Mouse (Mus musculus): ENCODE measurements around the gene Cutc.

Gene Cutc

DNA sequence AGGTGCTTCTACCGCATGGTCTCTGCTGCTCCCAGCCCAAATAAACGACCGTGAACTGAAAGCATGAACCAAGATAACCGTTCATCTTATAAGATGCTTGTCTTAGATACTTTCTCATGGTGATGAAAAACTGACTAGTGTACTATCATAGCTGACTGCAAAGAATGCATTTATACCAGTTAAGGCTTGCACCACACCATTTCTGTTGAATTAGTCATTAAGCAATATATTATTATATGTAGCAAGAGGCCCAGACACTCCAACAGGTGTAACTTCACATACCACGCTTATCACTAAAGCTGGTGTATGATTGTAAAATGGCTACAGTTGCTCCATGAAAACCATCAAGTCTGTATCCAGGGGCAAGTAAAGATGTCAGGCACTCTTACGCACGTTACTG is 37.0 kb downstream of the Cutc start:
- ATAC-seq (ENCODE audit: insufficient number of reproducible peaks, low FRiP score, low TSS enrichment) = no peak

DNA sequence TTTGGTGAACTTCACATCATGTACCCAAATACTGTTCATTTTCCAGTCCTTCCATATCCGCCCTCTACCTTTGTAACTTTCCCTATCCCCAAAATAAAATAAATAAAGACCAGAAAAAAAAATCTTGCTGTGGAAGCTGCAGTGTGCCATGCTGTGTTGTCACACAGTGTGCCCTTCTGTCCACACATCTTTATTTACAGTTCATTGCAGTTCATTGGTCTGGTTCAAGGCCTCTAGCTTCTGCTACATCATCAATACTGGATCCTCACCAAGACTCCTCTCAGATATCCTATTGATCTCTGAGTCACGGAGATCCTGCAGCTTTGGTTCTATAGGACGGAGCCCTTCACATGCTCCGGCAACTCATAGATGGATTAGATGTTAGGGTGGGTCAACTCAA is 39.7 kb downstream of the Cutc start:
- ATAC-seq (ENCODE audit: insufficient number of reproducible peaks, low FRiP score, low TSS enrichment) = no peak

DNA sequence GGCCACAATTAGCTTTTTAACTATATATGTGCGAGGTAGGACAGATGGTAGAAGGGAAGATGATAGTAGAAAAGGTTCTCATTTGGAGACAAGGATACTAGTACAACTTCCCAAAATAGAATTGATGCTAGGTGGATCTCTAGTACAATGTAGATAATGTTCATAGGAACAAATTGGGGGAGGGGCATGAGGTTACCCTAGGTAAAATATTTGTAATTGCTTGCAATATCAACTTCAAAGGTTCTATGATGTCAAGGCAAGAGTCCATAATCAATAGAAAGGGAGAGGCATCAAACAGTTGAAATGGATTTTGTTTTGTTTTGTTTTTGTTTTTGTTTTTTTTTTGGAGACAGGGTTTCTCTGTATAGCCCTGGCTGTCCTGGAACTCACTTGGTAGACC is 41.2 kb downstream of the Cutc start:
- no peak for ATAC-seq (ENCODE audit: insufficient number of reproducible peaks, low FRiP score, low TSS enrichment)

DNA sequence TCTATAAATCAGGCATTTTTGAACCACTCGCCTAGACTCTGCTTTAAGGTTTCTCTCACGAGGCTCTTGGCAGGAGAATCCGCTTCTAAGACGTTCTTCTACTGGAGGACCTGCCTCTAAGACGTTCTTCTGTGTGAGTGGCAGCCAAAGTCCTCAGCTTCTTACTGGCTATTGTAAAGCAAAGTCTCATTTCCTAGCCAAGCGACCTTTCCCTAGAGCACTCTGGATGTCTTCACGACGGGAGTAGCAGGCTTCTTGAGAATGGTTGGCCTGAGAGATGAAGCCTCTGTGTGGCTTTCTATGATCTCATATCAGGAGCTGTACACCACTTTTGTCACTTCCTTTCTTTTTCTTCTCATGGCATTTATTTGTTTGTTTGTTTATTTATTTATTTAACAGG is 42.7 kb downstream of the Cutc start:
- no peak for ATAC-seq (ENCODE audit: insufficient number of reproducible peaks, low FRiP score, low TSS enrichment)

DNA sequence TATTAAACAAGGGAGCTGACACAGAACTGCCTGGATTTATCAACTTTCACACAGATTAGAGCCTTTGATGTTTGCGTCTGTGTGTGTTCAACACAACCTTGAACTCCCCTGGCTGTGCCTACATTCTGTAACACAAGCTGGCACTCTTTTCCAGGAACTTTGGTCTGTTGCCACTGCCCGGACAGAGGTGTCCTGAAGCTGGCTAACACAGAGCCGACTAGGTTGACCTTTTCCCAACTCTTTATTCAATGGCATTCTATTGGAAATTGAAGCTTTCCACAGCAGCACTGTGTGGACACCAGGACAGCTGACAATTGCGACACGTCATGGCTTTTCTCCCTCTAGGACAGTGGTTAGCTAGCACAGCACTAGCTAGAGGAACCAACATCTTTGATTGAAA is 44.4 kb downstream of the Cutc start:
- no peak for ATAC-seq (ENCODE audit: insufficient number of reproducible peaks, low FRiP score, low TSS enrichment)

DNA sequence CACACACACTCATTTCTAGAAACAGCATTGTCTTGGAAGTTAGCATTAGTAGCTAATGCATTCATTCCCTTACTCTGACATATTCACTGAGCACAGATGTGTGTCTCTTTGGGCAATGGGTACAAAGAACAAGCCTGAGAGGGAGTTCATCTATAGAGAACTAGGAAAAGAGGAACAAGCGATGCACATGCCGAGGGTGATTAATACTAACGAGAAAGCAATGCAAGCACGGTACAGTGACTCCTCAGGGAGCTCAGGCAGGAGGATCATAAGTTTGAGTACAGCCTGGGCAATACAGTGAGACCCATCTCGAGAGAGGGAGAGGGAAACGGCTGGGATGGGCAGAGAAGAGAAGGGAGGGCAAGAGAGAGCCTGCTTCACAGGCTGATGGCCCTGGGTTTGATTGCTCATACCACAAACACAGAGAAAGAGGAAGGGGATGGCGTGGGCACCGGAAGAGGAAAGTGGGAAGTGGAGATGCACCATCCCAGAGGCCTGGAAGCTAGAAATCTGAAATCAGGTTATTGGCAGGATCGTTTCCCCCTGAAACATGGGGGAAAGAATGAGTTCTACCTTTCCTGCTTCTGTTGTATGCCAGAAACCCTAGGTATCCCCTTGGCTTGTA is 48.7 kb downstream of the Cutc start:
- no peak for ATAC-seq (ENCODE audit: insufficient number of reproducible peaks, low FRiP score, low TSS enrichment)

DNA sequence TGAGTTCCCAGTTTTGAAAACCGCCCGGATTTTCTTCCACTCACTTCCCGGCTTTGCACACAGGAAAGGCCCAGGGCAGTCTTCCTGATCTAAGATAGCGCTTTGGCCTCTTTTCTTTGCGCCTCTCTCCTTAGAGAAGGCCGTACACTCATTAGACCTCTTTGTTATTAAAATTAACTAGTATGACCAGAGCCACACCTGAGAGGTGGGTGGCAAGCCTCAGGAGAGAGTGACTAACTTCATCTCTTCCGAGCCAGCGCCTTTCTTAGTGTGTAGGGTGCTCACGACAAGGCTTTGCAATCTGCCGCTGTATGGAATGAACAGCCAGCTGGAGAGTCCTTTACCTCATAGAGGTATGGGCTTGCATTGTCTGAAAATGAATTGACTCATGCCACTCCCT is 51.1 kb downstream of the Cutc start:
- no peak for ATAC-seq (ENCODE audit: insufficient number of reproducible peaks, low FRiP score, low TSS enrichment)

DNA sequence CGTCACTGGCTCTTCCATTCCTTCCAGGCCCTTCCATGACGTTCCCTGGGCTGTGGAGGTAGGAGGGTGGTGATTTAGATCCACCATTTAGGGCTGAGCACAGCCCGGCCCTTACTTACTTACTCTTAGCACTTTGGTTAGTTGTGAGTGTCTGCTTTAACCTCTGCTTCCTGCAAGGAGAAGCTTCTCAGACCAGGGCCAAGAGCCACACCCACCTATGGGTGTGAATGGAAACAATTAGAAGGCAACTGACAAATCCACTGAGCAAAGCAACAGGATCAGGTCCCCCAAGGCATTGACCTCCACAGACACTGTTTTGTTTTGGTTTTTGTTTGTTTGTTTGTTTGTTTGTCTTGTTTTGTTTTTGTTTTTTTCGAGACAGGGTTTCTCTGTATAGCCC is 56.5 kb downstream of the Cutc start:
- ATAC-seq (ENCODE audit: insufficient number of reproducible peaks, low FRiP score, low TSS enrichment) = no peak

DNA sequence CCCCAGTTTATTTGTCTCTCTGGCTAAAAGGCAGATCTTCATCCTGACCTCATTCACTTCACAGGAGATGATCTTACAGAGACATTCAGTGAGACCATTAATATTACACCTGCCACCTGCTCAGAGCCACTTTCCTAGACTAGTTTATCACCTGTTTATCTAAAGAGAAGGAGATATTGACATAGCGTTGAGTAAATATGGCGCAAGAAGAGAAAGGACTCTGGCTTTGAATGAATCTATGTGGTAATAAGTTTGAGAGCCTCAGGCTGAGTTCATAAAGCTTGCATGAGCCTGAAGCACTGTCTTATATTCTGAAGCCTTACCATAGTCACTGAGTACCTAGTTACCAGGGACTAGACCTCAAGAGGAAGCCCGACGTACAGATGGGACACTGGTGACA is 58.6 kb downstream of the Cutc start:
- ATAC-seq (ENCODE audit: insufficient number of reproducible peaks, low FRiP score, low TSS enrichment) = no peak

DNA sequence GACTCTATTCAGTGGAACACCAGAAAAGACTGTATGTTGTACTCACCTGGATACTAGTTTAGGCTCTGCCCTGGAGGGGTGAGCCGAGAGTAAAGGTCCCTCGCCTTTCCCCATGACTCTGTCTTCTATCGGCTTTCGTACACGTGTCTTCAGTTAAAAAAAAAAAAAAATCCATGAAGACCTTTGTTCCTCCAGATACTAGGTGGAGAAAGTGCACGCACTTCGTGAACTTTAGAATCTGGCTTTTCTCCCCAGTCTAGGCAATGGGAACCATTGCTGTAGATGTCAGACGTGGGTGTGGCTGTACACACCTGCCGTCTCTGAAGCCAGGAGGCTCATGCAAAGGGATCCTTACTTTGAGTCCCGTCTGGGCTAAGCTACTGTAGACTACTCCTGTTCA is 60.5 kb downstream of the Cutc start:
- ATAC-seq (ENCODE audit: insufficient number of reproducible peaks, low FRiP score, low TSS enrichment) = no peak

DNA sequence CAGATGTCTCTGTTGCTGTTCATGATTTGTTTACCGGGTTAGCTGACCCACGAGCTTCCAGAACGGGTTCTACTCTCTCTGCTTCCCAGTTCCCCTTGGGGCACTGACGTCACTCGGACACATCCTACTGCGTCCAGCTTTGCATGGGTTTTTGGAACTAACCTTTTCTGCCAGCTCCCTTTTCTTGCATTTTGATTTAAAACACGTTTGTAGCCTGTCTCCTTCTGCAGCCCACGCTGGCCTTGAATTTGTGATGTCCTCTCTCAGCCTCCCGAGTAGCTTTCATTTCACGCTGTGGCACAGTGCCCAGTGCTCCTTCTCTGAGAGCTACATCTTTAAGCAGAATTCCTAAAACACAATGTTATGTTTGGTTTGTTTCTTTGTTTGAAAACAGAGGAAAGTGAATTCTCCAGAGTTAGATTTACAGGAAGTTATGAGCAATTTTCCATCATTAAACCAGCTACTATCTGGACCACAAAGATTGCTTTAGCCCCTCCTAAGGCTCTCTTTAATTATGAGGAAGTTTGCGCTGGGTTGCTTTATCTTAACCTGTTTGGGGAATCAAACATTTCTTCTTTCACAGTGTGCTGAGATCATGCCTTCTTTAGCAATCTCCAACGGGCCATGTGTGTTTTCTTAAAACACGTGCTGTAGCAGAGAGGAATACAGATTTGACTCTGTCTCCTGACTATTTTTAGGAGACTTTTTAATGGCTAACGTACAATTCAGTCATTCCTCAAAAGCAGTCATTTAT is 63.0 kb downstream of the Cutc start:
- no peak for ATAC-seq (ENCODE audit: insufficient number of reproducible peaks, low FRiP score, low TSS enrichment)
